Mouse (Mus musculus) adrenal gland, postnatal 14 days (tissue): Measurements from ENCODE around the gene Arhgap35. TPM values are rescaled to one million over a fixed set of nuclear protein-coding genes. Genes with fewer than 3 reads are reported as not detected.

ENCODE experiments used
- DNase-seq: peaks from one replicate; pipeline ENCODE4 v3.0.0; 2021; ENCODE audit warnings: mixed read lengths
- total RNA-seq: library from RNA; stranded (reverse); gene quantifications from 2 replicates; pipeline ENCODE4 v1.2.3, GENCODE M21; 2021

The Arhgap35 gene
- total RNA-seq, 1 experiment from 2014 or later = 57.6 TPM

- DNase-seq = no peak
These were observed 95.5 kb downstream of the Arhgap35 start for GRCm38 (mm10) chr7:16519310-16519709.

- DNase-seq = no peak
These were observed 97.6 kb downstream of the Arhgap35 start for GRCm38 (mm10) chr7:16517198-16517597.

- peak; percentile 77 for DNase-seq
These were observed 107.5 kb downstream of the Arhgap35 start for GRCm38 (mm10) chr7:16507284-16507683.

- no peak for DNase-seq
These were observed 109.6 kb downstream of the Arhgap35 start for GRCm38 (mm10) chr7:16505226-16505593.

- DNase-seq = peak; percentile 73
These were observed 110.1 kb downstream of the Arhgap35 start for GRCm38 (mm10) chr7:16504573-16505225.

- DNase-seq = no peak
These were observed 113.2 kb downstream of the Arhgap35 start for GRCm38 (mm10) chr7:16501571-16501970.

GRCm38 (mm10) chr7:16499671-16500104, 115.1 kb downstream of the Arhgap35 start:
- no peak for DNase-seq

- no peak for DNase-seq
These were observed 118.5 kb downstream of the Arhgap35 start for GRCm38 (mm10) chr7:16496260-16496659.

- peak; percentile 57 for DNase-seq
These were observed 121.4 kb downstream of the Arhgap35 start for GRCm38 (mm10) chr7:16493361-16493760.

- DNase-seq = no peak
These were observed 122.6 kb downstream of the Arhgap35 start for GRCm38 (mm10) chr7:16492211-16492610.

GRCm38 (mm10) chr7:16491759-16492158, 123.0 kb downstream of the Arhgap35 start:
- peak; percentile 75 for DNase-seq

GRCm38 (mm10) chr7:16489948-16490347, 124.8 kb downstream of the Arhgap35 start:
- DNase-seq = peak; percentile 52

GRCm38 (mm10) chr7:16488816-16489215, 126.0 kb downstream of the Arhgap35 start:
- DNase-seq = no peak

GRCm38 (mm10) chr7:16477628-16478027, 137.2 kb downstream of the Arhgap35 start, which contains the start of gene Npas1:
Gene Npas1 (minus strand): TSS chr7:16477728.
- DNase-seq = no peak

GRCm38 (mm10) chr7:16476600-16476989, 138.2 kb downstream of the Arhgap35 start:
- DNase-seq = peak; percentile 34

- no peak for DNase-seq
These were observed 138.8 kb downstream of the Arhgap35 start for GRCm38 (mm10) chr7:16475764-16476599.

GRCm38 (mm10) chr7:16475321-16475720, 139.5 kb downstream of the Arhgap35 start:
- DNase-seq = no peak

- DNase-seq = peak; percentile 73
These were observed 140.3 kb downstream of the Arhgap35 start for GRCm38 (mm10) chr7:16474445-16474844.

- DNase-seq = no peak
These were observed 140.9 kb downstream of the Arhgap35 start for GRCm38 (mm10) chr7:16473847-16474246.

GRCm38 (mm10) chr7:16472116-16472709, 142.6 kb downstream of the Arhgap35 start:
- no peak for DNase-seq

GRCm38 (mm10) chr7:16471549-16471948, 143.2 kb downstream of the Arhgap35 start:
- no peak for DNase-seq

- DNase-seq = no peak
These were observed 146.7 kb downstream of the Arhgap35 start for GRCm38 (mm10) chr7:16468115-16468514.

- DNase-seq = no peak
These were observed 148.2 kb downstream of the Arhgap35 start for GRCm38 (mm10) chr7:16466565-16466964.
